Mouse (Mus musculus): Measurements from ENCODE around the gene Fanca.
A peak's percentile ranks its signal among the peaks of the same experiment; 100 is the strongest.

The Fanca gene

GRCm38 (mm10) chr8:123318467-123318911, at the start of gene Fanca:
Fanca (minus strand) TSS chr8:123318576.
- peak; percentile 63 for DNase-seq (ENCODE audit: low read depth, low spot score)

- DNase-seq (ENCODE audit: low read depth, low spot score), result peak; percentile 59
These were observed 42.8 kb upstream of the Fanca start for GRCm38 (mm10) chr8:123361082-123361739.

GRCm38 (mm10) chr8:123353216-123353615, 34.8 kb upstream of the Fanca start:
- DNase-seq (ENCODE audit: low read depth, low spot score), result no peak

- no peak for DNase-seq (ENCODE audit: low read depth, low spot score)
These were observed 34.4 kb upstream of the Fanca start for GRCm38 (mm10) chr8:123352786-123353185.

GRCm38 (mm10) chr8:123352118-123352517, 33.7 kb upstream of the Fanca start:
- DNase-seq (ENCODE audit: low read depth, low spot score), result no peak

- no peak for DNase-seq (ENCODE audit: low read depth, low spot score)
These were observed 30.7 kb upstream of the Fanca start for GRCm38 (mm10) chr8:123349073-123349472.

GRCm38 (mm10) chr8:123348237-123348843, 30.0 kb upstream of the Fanca start:
- DNase-seq (ENCODE audit: low read depth, low spot score), result no peak

GRCm38 (mm10) chr8:123347293-123347692, 28.9 kb upstream of the Fanca start:
- no peak for DNase-seq (ENCODE audit: low read depth, low spot score)

GRCm38 (mm10) chr8:123345856-123346255, 27.5 kb upstream of the Fanca start:
- no peak for DNase-seq (ENCODE audit: low read depth, low spot score)

GRCm38 (mm10) chr8:123345135-123345534, 26.8 kb upstream of the Fanca start:
- no peak for DNase-seq (ENCODE audit: low read depth, low spot score)

- no peak for DNase-seq (ENCODE audit: low read depth, low spot score)
These were observed 25.0 kb upstream of the Fanca start for GRCm38 (mm10) chr8:123343422-123343821.

- no peak for DNase-seq (ENCODE audit: low read depth, low spot score)
These were observed 24.5 kb upstream of the Fanca start for GRCm38 (mm10) chr8:123342911-123343310.

GRCm38 (mm10) chr8:123342253-123342652, 23.9 kb upstream of the Fanca start:
- DNase-seq (ENCODE audit: low read depth, low spot score), result no peak

GRCm38 (mm10) chr8:123341040-123342015, 23.0 kb upstream of the Fanca start:
- DNase-seq (ENCODE audit: low read depth, low spot score), result no peak

GRCm38 (mm10) chr8:123340071-123340470, 21.7 kb upstream of the Fanca start:
- DNase-seq (ENCODE audit: low read depth, low spot score), result no peak

- no peak for DNase-seq (ENCODE audit: low read depth, low spot score)
These were observed 19.1 kb upstream of the Fanca start for GRCm38 (mm10) chr8:123337475-123337874.

- no peak for DNase-seq (ENCODE audit: low read depth, low spot score)
These were observed 16.1 kb upstream of the Fanca start for GRCm38 (mm10) chr8:123334467-123334866.

GRCm38 (mm10) chr8:123333864-123334263, 15.5 kb upstream of the Fanca start:
- DNase-seq (ENCODE audit: low read depth, low spot score), result no peak

GRCm38 (mm10) chr8:123333091-123333587, 14.8 kb upstream of the Fanca start:
- DNase-seq (ENCODE audit: low read depth, low spot score), result no peak

GRCm38 (mm10) chr8:123332262-123333090, 14.1 kb upstream of the Fanca start, which contains the start of gene Spire2:
Spire2 (plus strand) TSS chr8:123332713.
- DNase-seq (ENCODE audit: low read depth, low spot score), result peak; percentile 78

- DNase-seq (ENCODE audit: low read depth, low spot score), result no peak
These were observed 13.4 kb upstream of the Fanca start for GRCm38 (mm10) chr8:123331810-123332209.
